ENCODE assay signal across 11 mouse cellular contexts in genomic region chr1:44750731-44751730, GRCm38 (mm10).
A peak's percentile ranks its signal among the peaks of the same experiment; 100 is the strongest.
DNase-seq lines count a peak whose midpoint lies in the region; ATAC-seq and TF ChIP-seq lines count a peak whose summit lies in the region.
"Had no signal": no experiment of that assay in that cellular context is flagged by ENCODE, and none has a peak within 500 bp of the region (broad histone marks: within the 10 kb centered on the region; RNA-seq: fewer than 3 reads in every experiment).

No protein-coding gene starts in this region.

- H3K9me3 ChIP-seq in lung, embryonic 16.5 days (ENCODE audit: control insufficient read depth, low read length): no peaks in the 10 kb centered on the region
- no peaks in the 10 kb centered on the region for H3K9me3 ChIP-seq in intestine, embryonic 16.5 days (ENCODE audit: control insufficient read depth, low read length)
- no peaks in the 10 kb centered on the region for H3K9me3 ChIP-seq in midbrain, embryonic 10.5 days (replicated peaks)

- H3K4me2 ChIP-seq in lung, embryonic 16.5 days (ENCODE audit: low read depth, low read length): no peak overlapping the region
- no peak overlapping the region for H3K4me2 ChIP-seq in intestine, embryonic 16.5 days (ENCODE audit: low read depth, low read length)

- peak; percentile 28 for DNase-seq in gastrocnemius, adult 2 months
- no peak for DNase-seq in gastrocnemius, postnatal 25 days
- no peak for DNase-seq in lung, adult 2 months
- no peak for DNase-seq in right cerebral cortex, postnatal 36 days (ENCODE audit: low spot score in 2 of 2)
- no peak for DNase-seq in layer of hippocampus, adult 9-10 months (ENCODE audit: low spot score)
- no peak for DNase-seq in midbrain, embryonic 10.5 days (ENCODE audit: low spot score)
- DNase-seq: heart, postnatal 10 days; kidney, adult 11 months had no signal

- H3K9ac ChIP-seq in lung, embryonic 16.5 days (ENCODE audit: low read length): no peak overlapping the region
- no peak overlapping the region for H3K9ac ChIP-seq in intestine, embryonic 16.5 days (ENCODE audit: low read depth, low read length)

- no peak for TF ChIP-seq CTCF in gastrocnemius, adult 2 months (IDR thresholded peaks at IDR 0.05)
- TF ChIP-seq CTCF in lung, adult 2 months (IDR thresholded peaks at IDR 0.05; ENCODE audit: insufficient read depth, low read length): no peak

- intact Hi-C loops in gastrocnemius, adult 2 months (cut with DNase I): no loop called here

- no peaks in the 10 kb centered on the region for H3K36me3 ChIP-seq in lung, embryonic 16.5 days (ENCODE audit: control insufficient read depth, insufficient read depth, low read length)
- no peaks in the 10 kb centered on the region for H3K36me3 ChIP-seq in intestine, embryonic 16.5 days (ENCODE audit: control insufficient read depth, insufficient read depth, low read length)
- H3K36me3 ChIP-seq in midbrain, embryonic 10.5 days: no peaks in the 10 kb centered on the region

- H3K27ac ChIP-seq in gastrocnemius, adult 2 months: peak overlapping the region; percentile 59
- H3K27ac ChIP-seq in lung, embryonic 16.5 days (ENCODE audit: low read length): peak overlapping the region; percentile 83
- H3K27ac ChIP-seq in intestine, embryonic 16.5 days (ENCODE audit: low read length): no peak overlapping the region
- H3K27ac ChIP-seq in midbrain, embryonic 10.5 days (replicated peaks): no peak overlapping the region
- H3K27ac ChIP-seq: macrophage had no signal

- ATAC-seq in lung, embryonic 16.5 days (ENCODE audit: low read depth): peak; percentile 71
- peak; percentile 46 for ATAC-seq in intestine, embryonic 16.5 days

- H3K4me3 ChIP-seq in gastrocnemius, adult 2 months: no peak overlapping the region
- no peak overlapping the region for H3K4me3 ChIP-seq in lung, embryonic 16.5 days (ENCODE audit: low read length)
- H3K4me3 ChIP-seq in lung, adult 2 months (replicated peaks; ENCODE audit: extremely low read depth, low read depth, low read length): no peak overlapping the region
- no peak overlapping the region for H3K4me3 ChIP-seq in intestine, embryonic 16.5 days (ENCODE audit: low read length)
- no peak overlapping the region for H3K4me3 ChIP-seq in midbrain, embryonic 10.5 days

- H3K27me3 ChIP-seq in lung, embryonic 16.5 days (ENCODE audit: control insufficient read depth, insufficient read depth, low read depth, low read length): no peaks in the 10 kb centered on the region
- H3K27me3 ChIP-seq in intestine, embryonic 16.5 days (replicated peaks; ENCODE audit: control insufficient read depth, insufficient read depth, low read length): no peaks in the 10 kb centered on the region
- no peaks in the 10 kb centered on the region for H3K27me3 ChIP-seq in midbrain, embryonic 10.5 days (ENCODE audit: low read depth, poor library complexity, severe bottlenecking)

- no peaks in the 10 kb centered on the region for H3K4me1 ChIP-seq in lung, embryonic 16.5 days (replicated peaks; ENCODE audit: control insufficient read depth, insufficient read depth, low read length)
- H3K4me1 ChIP-seq in lung, adult 2 months (ENCODE audit: control insufficient read depth, insufficient read depth, low read length): no peaks in the 10 kb centered on the region
- no peaks in the 10 kb centered on the region; the same call in 1 of the 2 replicates for H3K4me1 ChIP-seq in intestine, embryonic 16.5 days (ENCODE audit: control insufficient read depth, insufficient read depth, low read length)
- H3K4me1 ChIP-seq in midbrain, embryonic 10.5 days: no peaks in the 10 kb centered on the region

- 55% methylated on average over 5 of the region's 5 CpGs for WGBS in lung, embryonic 16.5 days
- 78% methylated on average over 5 of the region's 5 CpGs for WGBS in lung, adult 2 months
- 57% methylated on average over 5 of the region's 5 CpGs for WGBS in intestine, embryonic 16.5 days
- 77% methylated on average over 5 of the region's 5 CpGs for WGBS in midbrain, embryonic 10.5 days

- TF ChIP-seq POLR2A in lung, adult 2 months (IDR thresholded peaks at IDR 0.05; ENCODE audit: borderline replicate concordance, extremely low read depth, low read depth, low read length): no peak

Comparison
In these comparisons a context has a peak if more than half of its experiments do, and no peak if none do; other contexts are left out.
1. H3K27ac ChIP-seq: peak in gastrocnemius, adult 2 months (single experiment) and lung, embryonic 16.5 days (single experiment); none in intestine, embryonic 16.5 days (single experiment) and midbrain, embryonic 10.5 days (single experiment).